Mouse (Mus musculus) cerebellum, postnatal 25 days (tissue): Measurements from ENCODE around the gene Olfr522.
"Not testable (repeated sequence)": the region's sequence is repeated elsewhere in the genome, so short reads cannot be mapped to it uniquely, and the experiment has no call there.

ENCODE experiments used
- DNase-seq, 2 experiments: peaks; one replicate each; pipeline ENCODE4 v3.0.0; 2021; ENCODE audit warnings: mixed read lengths in 2 of 2

Gene Olfr522

DNA sequence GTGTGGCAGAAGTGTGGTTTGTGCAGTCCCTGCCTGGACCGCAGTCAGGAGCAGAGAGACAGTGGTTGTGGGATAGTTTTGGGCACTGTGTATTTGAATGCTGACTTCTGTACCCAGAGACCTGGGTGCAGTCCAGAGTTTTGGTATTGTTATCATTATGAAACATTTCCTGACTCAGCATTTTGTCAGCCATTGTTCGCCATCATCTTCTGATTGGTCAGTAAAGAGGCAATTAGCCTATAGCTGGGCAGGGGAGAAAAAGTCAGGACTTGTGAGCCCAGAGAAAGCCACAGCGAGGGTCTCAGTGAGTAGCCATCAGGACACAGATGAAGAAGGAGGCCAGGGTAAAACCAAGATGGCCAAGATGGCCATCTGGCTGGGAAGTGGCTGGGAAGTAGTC lies 4.2 kb downstream of the Olfr522 start:
- no peak for DNase-seq

DNA sequence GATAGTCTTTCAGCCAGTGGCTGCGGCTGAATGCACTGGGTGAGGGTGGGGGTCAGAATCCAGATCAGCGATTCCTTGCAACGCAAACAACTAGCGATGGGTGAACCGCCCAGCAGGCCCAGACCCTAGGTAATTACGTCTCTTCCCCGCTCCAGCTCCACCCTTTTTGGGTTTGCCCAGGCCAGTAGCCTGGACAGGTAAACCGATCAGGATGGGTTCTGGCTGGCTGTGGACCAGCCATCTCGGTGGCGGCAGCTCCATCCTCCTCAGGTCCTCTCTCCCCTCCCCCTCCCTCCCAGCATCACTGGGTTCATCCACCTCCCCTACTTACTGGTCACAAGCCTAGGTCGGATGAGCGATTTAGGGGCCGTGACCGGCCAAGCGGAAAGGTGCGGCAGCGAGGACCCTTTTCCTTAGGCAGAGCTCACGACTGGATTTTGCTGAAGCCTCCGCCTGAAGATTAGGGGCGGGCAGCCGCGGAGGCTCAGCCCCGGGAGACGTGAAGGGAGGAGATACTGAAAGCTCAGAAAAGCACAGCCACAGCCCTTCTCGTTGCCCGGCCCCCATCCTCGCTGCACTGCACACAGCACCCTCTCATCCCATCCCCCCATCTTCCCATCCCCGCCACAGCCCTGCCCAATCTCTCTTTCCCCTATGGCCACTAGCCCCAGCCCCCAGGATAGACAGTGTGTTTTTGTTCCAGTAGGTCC lies 10.2 kb downstream of the Olfr522 start, which contains the start of gene Sprn:
Gene Sprn (minus strand): TSS at position 660 of the 710 bp plus-strand sequence.
- DNase-seq, result peak; percentile 82 to 84

GRCm38 (mm10) chr7:140153829-140154217 lies 10.7 kb downstream of the Olfr522 start:
- no peak for DNase-seq

DNA sequence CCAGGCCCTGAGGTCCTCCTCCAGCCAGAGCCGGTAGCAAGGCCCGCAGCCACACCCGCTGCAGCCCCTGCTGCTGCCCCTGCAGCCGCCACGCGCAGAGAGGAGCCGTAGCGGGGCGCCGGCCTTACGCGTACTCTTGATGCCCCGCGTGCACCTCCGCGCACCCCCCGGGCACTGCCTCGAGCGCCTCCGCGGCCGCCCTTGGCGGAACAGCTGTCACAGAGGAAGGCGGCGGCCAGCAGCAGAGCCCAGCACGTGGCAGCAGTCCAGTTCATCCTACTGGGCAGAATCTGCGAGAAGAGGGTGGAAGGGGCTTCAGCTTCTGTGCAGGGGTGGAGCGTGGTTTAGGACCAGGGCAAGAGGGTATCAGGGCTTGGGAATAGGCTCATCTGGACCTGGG lies 11.2 kb downstream of the Olfr522 start:
- DNase-seq, result peak; percentile 75 to 79

DNA sequence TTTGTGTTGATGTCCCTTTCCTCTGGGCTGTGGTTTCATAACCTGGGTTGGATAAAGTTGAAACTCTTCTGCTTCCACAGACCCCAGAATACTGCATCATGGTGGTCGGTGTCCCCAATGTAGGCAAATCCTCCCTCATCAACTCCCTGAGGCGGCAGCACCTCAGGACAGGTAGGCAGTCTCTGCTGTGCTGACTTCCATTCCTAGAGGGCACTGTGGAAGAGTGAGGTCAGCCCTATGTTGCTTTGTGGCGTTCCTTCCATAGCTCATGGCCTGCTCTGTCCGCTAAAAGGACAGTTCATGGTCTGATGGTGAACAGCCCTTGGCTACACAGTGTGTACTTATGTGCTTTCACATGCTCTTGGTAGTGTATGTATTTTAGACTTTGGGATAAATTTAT lies 20.0 kb downstream of the Olfr522 start:
- DNase-seq, result peak in 1 of 2 experiments; percentile 19

GRCm38 (mm10) chr7:140141350-140141749 lies 23.2 kb downstream of the Olfr522 start:
- DNase-seq, result peak; percentile 72 to 84

- DNase-seq, result no peak
Measured at GRCm38 (mm10) chr7:140138021-140138310, 26.6 kb downstream of the Olfr522 start.

GRCm38 (mm10) chr7:140137135-140138020 lies 27.2 kb downstream of the Olfr522 start, which contains the start of gene Mtg1:
Mtg1 (plus strand) TSS chr7:140137564.
- peak; percentile 98 to 99 for DNase-seq

- no peak for DNase-seq
Measured at GRCm38 (mm10) chr7:140135106-140135770, 29.3 kb downstream of the Olfr522 start.

GRCm38 (mm10) chr7:140134033-140134432 lies 30.5 kb downstream of the Olfr522 start:
- DNase-seq, result not testable (repeated sequence)

GRCm38 (mm10) chr7:140132184-140132583 lies 32.4 kb downstream of the Olfr522 start:
- DNase-seq, result not testable (repeated sequence)

DNA sequence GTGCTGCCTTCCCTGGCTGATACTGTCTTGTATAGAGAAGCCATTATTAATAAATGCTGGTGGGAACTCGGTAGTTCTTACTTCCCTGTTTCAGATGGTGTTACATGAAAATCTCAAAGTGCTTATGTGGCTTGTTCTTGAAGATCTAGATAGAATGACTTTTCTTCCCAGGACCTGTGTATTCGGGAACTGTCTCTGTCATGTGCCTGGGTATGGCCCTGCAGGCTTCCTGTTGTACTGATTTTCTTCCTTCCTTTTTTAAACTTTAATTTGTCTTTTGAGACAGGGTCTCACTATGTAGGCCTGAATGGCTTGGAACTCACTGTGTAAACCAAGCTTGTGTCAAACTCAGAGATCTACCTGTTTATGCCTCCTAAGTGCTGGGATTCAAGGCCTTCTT lies 36.7 kb downstream of the Olfr522 start:
- no peak for DNase-seq

- DNase-seq, result no peak
Measured at GRCm38 (mm10) chr7:140126934-140127333, 37.6 kb downstream of the Olfr522 start.

DNA sequence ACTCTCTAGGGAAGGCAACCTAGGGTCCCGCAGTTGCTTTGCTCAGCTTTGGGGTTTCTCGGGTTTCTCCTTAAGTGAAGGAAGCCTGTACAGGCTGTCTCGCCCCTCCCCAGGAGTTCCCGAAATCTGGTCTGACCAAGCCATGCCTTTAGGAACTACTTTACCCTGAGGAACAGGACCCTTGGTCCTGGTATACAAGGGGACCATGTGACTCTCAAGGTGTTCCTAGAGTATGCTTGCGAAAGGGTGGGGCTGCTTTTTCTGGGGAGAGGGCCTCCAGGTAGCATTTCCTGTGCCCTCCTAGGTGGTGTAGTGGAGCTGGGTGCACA lies 38.6 kb downstream of the Olfr522 start:
- DNase-seq, result no peak

- DNase-seq, result peak; percentile 92 to 97
Measured at GRCm38 (mm10) chr7:140125278-140126021, 39.1 kb downstream of the Olfr522 start.

DNA sequence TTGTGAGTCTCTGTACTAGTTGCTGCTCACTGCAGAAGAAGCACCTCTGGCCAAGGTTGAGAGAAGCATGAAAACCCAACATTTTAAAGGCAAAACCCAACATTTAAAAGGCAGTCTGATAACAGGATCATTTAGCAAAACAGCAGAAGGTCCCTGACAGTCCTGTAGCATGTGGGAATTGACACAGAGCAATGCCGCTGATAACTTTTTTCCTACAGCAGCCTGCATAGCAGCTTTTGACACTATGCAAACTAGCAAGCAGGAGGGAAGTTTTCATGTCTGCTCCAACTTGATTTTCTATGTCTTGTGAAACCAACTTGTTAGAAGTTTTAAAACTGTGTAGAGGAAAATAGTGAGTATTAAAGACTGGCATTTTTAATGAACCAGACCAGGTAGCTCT lies 40.2 kb downstream of the Olfr522 start:
- DNase-seq, result no peak

DNA sequence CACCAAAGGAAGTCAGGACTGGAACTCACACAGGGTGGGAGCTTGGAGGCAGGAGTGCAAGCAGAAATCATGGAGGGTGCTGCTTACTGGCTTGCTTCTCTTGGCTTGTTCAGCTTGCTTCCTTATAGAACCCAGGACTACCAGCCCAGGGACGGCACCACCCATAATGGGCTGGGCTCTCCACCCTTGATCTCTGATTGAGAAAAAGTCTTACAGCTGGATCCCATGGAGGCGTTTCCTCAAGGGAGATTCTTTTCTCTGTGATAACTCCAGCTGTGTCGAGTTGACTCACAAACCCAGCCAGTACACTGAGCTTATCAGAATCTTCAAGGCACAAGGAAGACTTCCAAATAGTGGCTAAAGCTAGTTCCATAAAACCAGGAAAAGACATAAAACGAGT lies 41.8 kb downstream of the Olfr522 start:
- DNase-seq, result no peak

- no peak for DNase-seq
Measured at GRCm38 (mm10) chr7:140121338-140121910, 43.1 kb downstream of the Olfr522 start.

GRCm38 (mm10) chr7:140120484-140120883 lies 44.1 kb downstream of the Olfr522 start:
- no peak for DNase-seq

DNA sequence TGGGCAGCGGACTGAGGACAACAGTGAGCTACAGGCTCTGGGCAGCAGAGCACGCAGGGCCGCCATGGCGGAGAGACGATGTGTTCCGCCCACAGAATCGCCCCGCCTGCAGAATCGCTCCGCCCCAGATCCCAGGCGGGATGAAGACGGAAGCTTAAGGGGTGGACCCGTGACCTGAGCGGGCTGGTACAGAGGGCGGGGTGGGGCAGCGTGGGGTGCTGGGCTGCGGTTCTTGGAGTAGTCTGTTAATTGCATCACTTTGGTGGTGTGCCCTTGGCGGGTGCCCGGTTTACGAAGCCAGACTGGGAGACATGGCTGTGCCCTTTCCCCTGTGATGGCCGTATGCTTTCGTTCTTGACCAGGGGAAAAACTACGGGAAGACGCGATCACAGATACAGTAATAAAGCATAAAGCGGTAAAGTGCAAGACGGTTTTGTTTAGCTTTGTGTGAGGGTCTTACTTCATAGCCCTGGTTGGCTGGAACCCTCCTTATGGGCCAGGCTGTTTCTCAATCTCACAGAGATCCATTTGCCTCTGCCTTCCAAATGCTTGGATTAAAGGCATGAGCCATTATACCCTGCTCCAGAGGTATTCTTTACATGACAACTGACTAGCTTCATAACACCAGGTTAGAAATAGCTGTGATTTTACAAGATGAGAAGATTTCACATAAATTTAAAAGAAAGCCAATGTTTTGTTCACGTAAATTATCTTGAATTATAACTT lies 48.1 kb downstream of the Olfr522 start, which contains the start of gene Echs1:
Gene Echs1 (minus strand): TSS at position 148 of the 726 bp plus-strand sequence.
- peak; percentile 86 to 92 for DNase-seq

DNA sequence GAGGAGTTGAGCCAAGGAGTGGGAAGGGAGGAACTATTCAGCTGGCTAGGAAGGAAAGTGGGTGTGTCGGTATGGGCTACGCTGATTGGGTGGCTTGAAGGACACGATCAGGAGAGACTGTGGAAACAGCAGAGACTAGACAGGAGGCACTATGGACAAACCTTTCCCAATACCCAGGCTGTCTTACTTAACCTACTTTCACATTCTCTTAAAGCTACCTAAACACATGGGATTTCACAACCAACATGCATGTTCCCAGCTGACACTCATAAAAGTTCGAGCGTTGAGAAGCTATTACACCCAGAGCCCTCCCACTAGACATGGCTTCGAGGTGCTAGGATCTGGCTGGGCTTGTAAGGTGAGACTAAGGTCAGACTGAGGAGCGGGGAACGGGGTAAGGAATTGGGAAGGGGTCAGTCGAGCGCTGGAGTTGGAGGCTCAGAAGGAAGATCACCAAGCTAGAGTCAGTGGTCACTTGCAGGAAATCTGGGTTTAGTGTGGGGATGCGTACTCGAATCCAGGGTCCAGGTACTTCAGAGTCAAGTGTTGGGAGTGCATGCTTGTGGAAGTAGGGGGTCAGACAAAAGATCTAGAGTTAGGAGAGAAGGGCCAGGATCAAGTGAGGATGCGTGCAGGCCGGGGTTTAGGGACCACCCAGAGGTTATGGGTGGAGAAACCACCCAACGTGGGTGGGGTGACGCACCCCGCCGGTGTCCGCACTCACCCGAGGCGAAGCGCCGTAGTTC lies 48.8 kb downstream of the Olfr522 start, which contains the start of gene Paox:
Gene Paox (plus strand): TSS at position 217 of the 746 bp plus-strand sequence.
- DNase-seq, result peak in 1 of 2 experiments; percentile 36
